Mouse (Mus musculus): ENCODE results near the gene Med10.

DNA sequence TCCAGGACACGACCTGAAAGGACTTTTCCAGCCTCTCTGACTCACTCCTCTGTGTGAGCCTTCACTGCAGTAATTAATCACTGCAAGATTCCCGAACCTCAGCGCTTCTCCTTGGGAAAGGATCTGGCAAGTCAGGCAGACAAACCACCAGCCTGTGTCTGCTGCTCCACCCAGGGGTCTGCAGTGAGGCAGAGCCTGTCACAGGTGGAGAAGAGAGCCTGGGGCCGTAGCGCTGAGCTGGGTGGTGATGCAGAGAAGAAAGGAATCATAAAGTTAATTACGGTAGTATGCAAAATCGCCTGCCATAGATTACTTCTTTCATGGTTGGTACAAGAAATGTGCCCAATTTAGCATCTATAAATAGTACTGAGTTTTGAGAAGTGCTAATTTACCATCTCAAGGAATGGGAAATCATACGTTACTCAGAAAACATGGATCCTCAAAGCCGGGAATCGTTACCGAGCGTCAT, 9.6 kb upstream of the Med10 start:
- TF ChIP-seq POLR2A (IDR thresholded peaks at IDR 0.05; ENCODE audit: control insufficient read depth, low read depth, low read length) (no peak), CTCF (IDR thresholded peaks at IDR 0.05; ENCODE audit: control insufficient read depth, insufficient read depth, insufficient replicate concordance, low read depth, low read length) (no peak)

Data from testis, adult 2 months (tissue).